Mouse (Mus musculus) megakaryocyte, adult 5-6 weeks (primary cell): Measurements from ENCODE around the gene Paqr9. TPM values are rescaled to one million over a fixed set of nuclear protein-coding genes. Genes with fewer than 3 reads are reported as not detected.
A peak's percentile ranks its signal among the peaks of the same experiment; 100 is the strongest.

Source experiments
- ATAC-seq: 2 replicates; pipeline ENCODE4 v1.8.0; 2016; ENCODE audit warnings: mild to moderate bottlenecking, inconsistent platforms; ENCODE audit not compliant: poor library complexity, severe bottlenecking
- total RNA-seq, 2 experiments: library from RNA; stranded (forward) in 1 of 2; stranded (reverse) in 1 of 2; fragments of 153-499, 151-499 nt in 1 of 2; fragments of 221-1000, 200-1000 nt in 1 of 2; gene quantifications; 2 replicates each; pipeline versions ENCODE4 v1.2.3 to v1.2.4; 2015 to 2017

Gene Paqr9
- total RNA-seq, 2 experiments from 2014 or later = 0.37 to 0.38 TPM

DNA sequence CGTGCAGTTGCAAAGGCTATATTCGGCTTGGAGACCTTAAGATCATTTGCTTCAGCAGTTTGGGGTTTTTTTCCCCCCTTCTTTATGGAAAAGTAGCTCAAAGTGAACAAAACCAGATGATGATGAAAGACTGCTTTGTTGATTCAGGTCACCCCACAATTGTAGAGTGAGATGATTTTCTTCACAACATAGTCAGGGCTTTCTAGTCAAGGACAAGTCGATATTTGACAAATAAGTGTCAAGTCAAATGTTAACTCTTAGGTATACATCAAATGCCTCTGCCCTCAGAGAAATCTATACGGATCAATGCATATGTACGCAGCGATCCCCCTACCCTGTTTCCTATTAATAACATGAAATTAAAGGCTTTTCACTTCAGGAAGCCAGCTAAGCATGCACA, 17.0 kb upstream of the Paqr9 start:
- no peak for ATAC-seq

DNA sequence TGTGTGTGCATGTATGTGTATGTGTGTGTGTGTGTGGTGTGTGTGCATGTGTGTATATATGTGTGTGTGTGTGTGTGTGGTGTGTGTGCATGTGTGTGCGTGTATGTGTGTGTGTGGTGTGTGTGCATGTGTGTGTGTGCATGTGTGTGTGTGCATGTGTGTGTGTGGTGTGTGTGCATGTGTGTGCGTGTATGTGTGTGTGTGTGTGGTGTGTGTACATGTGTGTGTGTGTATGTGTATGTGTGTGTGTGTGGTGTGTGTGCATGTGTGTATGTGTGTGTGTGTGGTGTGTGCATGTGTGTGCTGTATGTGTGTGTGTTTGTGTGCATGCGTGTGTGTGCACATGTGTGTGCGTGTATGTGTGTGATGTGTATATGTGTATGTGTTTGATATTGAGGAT, 14.9 kb upstream of the Paqr9 start:
- ATAC-seq = no peak

GRCm38 (mm10) chr9:95546679-95547078, 12.8 kb upstream of the Paqr9 start:
- ATAC-seq = 0 out of 2 replicates have a peak, but pooled peaks have one; percentile 43

DNA sequence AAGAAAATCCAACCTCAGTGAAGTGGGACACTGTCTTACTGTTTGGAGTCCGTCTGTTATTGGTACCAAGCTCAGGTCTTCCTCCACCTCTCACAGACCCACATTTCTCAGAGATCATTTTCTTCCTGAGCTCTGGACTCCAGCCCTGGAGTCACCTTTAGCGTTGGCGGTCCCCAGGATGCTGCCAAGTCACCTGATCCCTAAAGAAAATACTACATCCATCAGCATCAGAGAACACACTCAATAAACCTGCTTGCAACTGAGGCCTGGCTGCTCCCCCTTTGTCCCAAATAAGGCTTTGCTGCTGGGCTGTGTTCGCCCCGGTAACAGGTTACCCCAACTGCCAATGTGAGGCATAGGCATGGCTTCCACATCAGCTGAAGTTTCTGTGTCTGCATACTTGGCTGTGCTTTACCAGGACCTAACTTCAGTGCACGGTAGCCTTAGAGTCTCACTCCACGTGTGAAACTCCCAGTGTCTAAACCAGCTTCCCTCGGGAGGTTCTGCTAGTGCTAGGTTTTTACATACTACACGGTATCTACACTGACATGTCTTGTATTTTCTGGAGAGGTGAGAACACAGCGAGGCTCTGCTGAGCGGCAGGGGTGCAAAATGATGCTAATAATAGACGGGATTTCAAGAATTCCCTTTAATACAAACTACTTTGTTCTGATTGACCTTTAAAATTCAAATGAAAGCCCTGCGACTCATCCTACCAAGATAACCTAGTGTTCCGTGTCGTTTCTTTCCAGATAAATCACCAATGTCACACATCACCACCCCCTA, 9.6 kb upstream of the Paqr9 start:
- no peak for ATAC-seq

GRCm38 (mm10) chr9:95550856-95551774, 8.3 kb upstream of the Paqr9 start:
- no peak for ATAC-seq

- ATAC-seq = no peak
Measured at GRCm38 (mm10) chr9:95552175-95552705, 7.2 kb upstream of the Paqr9 start.

DNA sequence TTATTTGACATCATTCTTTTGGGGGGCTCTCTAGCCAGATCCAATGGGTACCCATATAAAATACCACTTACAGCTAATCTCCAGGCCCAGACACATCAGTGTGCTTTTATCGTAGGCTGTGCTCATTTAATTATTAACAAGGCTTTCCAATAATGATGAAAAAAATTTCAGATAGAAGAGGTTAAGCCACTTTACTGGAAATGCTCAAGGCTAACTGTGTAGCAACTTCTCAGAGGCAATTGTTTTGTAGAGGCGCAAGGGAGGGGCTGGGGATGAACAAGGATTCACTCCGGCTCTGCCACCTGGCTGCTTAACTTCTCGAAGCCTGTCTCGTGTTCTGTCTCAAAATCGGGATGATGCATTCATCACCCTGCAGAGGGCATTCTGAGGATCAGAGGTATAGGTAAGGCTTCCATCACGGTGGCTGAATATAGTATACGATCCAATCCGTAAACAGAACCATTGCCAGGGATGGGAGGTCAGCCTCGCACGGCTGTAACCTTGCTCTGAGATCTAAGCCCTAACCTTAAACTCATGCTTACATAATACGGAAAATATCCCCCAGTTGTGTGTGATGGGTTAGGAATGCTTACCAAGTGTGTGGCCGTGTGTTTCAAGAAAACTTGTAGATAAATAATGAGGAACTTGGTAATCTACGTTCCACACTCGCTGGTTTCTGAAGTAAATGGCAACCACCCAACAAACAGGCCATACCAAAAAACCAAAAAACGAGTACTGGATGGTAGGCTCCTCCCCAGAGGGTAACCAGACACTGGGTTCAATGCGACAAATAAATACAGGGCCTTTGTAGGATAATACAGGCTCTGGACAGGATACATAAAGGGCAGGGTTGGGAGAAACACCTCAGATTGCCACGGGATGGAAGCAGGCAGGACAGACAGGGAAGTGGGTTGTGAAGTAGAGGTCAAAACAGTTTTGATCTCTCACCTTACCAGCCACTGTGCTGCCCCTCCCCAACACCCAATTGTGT, 4.9 kb upstream of the Paqr9 start:
- ATAC-seq = peak; percentile 34; the same call in 1 of the 2 replicates

GRCm38 (mm10) chr9:95555233-95555740, 4.2 kb upstream of the Paqr9 start:
- no peak for ATAC-seq

GRCm38 (mm10) chr9:95556067-95556512, 3.4 kb upstream of the Paqr9 start:
- no peak for ATAC-seq

DNA sequence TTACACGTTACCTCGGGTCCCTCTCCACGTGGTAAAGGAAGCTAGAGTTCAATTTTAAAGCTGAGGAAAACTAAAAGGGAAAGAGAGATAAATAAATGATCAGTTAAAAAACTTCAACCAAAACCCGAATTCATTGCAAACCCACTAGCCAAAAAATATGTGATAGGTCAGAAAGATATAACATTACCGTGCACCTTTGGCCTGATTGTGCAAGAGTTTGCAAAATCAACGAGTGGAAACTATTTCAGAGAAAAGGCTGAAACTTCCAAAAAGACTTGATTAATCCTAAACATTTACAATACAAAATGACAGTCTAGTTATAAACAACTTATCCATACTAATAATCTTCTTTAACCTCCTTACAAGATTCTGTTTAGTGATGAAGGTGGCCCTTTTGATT, 1.7 kb upstream of the Paqr9 start:
- ATAC-seq = no peak

DNA sequence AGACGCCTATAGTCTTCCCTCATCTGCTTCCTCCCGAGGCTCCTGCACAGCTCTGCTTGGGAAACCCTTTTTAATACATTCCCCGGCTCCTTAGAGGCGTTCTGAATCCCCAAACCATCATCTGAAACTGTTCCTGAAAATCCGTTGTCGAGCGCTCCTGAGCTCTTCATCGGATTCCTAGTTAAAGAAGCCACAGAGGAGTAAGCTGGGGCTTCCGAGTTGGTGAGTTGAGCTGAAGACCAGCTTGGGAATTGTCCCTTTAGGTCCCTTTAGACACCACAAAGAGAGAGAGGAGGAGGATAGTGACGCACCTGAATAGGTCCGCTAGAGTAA, 765 bp upstream of the Paqr9 start:
- no peak for ATAC-seq

DNA sequence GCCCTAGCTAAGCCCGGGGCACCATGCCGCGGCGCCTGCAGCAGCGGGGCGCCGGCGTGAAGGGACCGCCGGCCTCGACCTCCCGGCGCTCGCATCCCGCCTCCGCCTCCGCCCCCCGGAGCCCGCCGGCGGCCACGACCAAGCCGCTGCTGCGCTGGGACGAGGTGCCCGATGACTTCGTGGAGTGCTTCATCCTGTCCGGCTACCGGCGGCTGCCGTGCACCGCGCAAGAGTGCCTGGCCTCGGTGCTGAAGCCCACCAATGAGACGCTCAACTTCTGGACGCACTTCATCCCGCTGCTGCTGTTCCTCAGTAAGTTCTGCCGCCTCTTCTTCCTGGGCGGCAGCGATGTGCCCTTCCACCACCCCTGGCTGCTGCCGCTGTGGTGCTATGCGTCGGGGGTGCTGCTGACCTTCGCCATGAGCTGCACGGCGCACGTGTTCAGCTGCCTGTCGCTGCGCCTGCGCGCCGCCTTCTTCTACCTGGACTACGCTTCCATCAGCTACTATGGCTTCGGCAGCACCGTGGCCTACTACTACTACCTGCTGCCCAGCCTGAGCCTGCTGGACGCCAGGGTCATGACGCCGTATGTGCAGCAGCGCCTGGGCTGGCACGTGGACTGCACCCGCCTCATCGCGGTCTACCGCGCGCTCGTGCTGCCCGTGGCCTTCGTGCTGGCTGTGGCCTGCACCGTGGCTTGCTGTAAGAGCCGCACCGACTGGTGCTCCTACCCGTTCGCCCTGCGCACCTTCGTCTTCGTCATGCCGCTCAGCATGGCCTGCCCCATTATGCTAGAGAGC, 679 bp downstream of the Paqr9 start:
- ATAC-seq = no peak; the same call in 1 of the 2 replicates

GRCm38 (mm10) chr9:95564047-95564446, 4.6 kb downstream of the Paqr9 start:
- no peak for ATAC-seq

GRCm38 (mm10) chr9:95566394-95566793, 6.9 kb downstream of the Paqr9 start:
- peak; percentile 38; the same call in 1 of the 2 replicates for ATAC-seq

- no peak for ATAC-seq
Measured at GRCm38 (mm10) chr9:95566931-95567330, 7.5 kb downstream of the Paqr9 start.

DNA sequence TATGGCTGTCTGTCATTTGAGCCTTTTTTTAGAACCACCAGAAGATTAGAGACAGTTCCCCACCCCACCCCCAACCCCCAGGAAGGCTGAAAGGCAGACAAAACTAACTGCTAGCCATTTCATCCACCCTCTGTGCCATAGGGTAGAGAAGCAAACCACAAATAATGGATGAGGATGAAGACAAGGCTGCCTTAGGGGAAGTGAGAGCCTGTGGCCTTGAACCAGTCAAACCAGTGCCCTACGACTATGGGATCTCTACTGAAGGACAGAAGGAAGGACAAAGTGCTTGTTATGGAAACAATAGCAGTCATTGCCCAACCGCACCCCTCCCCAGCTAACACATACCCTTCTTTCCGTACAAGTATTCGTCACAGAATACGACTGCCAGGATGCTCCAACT, 9.8 kb downstream of the Paqr9 start:
- ATAC-seq = no peak

DNA sequence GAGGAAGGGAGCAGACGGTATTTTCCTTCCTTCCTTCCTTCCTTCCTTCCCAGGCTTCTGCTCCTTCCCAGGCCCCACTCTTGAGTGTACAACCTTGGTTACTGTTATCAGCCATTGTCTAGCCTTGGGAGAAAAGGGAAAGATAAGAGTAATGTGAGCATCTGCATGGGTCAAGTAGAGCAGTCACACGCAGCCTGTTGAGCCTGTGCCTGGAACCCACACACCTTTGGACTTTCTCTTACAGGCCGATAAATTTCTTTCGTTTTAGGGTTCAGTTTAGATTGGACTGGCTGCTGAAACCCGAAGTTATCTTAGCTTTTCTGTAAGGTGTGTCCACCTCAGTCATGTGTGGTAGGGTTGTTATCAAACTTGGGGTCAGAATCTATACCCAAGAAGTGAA, 10.5 kb downstream of the Paqr9 start:
- no peak for ATAC-seq

- no peak for ATAC-seq
Measured at GRCm38 (mm10) chr9:95570604-95571003, 11.1 kb downstream of the Paqr9 start.

DNA sequence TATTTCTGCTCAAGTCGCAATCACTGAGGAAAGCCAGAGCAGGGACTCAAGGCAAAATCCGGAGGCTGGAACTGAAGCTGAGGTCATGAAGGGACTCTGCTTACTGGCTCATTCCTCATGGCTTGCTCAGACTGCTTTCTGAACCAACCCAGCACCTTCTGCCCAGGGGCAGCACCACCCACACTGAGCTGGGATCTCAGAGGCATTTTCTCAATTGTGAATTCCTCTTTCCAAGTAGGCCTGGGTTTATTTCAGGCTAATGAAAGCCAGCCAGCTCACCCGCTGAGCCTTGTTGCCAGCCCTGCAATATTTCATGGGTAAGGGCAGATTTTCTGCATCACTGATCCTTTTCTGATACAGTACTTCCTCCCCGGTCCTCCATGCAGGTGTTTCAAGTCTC, 12.0 kb downstream of the Paqr9 start:
- no peak for ATAC-seq
